Mouse (Mus musculus) heart, embryonic 15.5 days (tissue): ENCODE measurements around the gene Arfgap3. TPM values are rescaled to one million over a fixed set of nuclear protein-coding genes. Genes with fewer than 3 reads are reported as not detected.
A peak's percentile ranks its signal among the peaks of the same experiment; 100 is the strongest.
"Not testable (repeated sequence)": the region's sequence is repeated elsewhere in the genome, so short reads cannot be mapped to it uniquely, and the experiment has no call there.

ENCODE experiments used
- ATAC-seq: fragments of 200-750 bp; cut with Nextera tagmentation; replicated peaks from 2 replicates; pipeline ENCODE4 v1.8.0; 2017; ENCODE audit warnings: low read depth, moderate TSS enrichment; ENCODE audit not compliant: insufficient number of reproducible peaks, insufficient read depth, low FRiP score
- H3K27ac ChIP-seq: fragments of 300-500 bp; sonication (generic); 2 replicates; pipeline ENCODE4 v1.5.1; 2015; ENCODE audit warnings: mild to moderate bottlenecking, inconsistent platforms
- H3K27me3 ChIP-seq: fragments of 300-500 bp; sonication (generic); 2 replicates; pipeline ENCODE4 v1.6.1; 2015; ENCODE audit warnings: inconsistent platforms
- H3K36me3 ChIP-seq: fragments of 300-500 bp; sonication (generic); 2 replicates; pipeline ENCODE4 v1.6.1; 2015; ENCODE audit warnings: mild to moderate bottlenecking, inconsistent platforms
- H3K4me1 ChIP-seq: fragments of 300-500 bp; sonication (generic); replicated peaks from 2 replicates; pipeline ENCODE4 v1.6.1; 2015; ENCODE audit warnings: inconsistent platforms
- H3K4me2 ChIP-seq: fragments of 300-500 bp; sonication (generic); 2 replicates; pipeline ENCODE4 v1.6.1; 2015; ENCODE audit warnings: inconsistent platforms, mild to moderate bottlenecking, moderate library complexity
- H3K4me3 ChIP-seq: fragments of 300-500 bp; sonication (generic); 2 replicates; pipeline ENCODE4 v1.5.1; 2015; ENCODE audit warnings: mild to moderate bottlenecking, inconsistent platforms
- H3K9ac ChIP-seq: fragments of 300-500 bp; sonication (generic); 2 replicates; pipeline ENCODE4 v1.6.1; 2015; ENCODE audit warnings: mild to moderate bottlenecking, inconsistent platforms
- H3K9me3 ChIP-seq: fragments of 300-500 bp; sonication (generic); replicated peaks from 2 replicates; pipeline ENCODE4 v1.6.1; 2016; ENCODE audit warnings: inconsistent platforms
- WGBS: fragments of 180-500 bp; shearing (Covaris S2); methylation state at CpG from one replicate; pipeline ENCODE4 v1.1.7; 2015; ENCODE audit warnings: mixed read lengths; 5-methylcytosine and 5-hydroxymethylcytosine counted together
- polyA plus RNA-seq: library from polyadenylated mRNA; unstranded; fragments of >200 nt; fragmentation: Nextera tagmentation; extraction: Ambion mirVana; gene quantifications from 2 replicates; pipeline ENCODE4 v1.2.1, GENCODE M21; 2015

Arfgap3 gene
- polyA plus RNA-seq, result 37.7 and 40.1 TPM in 2 replicates

DNA sequence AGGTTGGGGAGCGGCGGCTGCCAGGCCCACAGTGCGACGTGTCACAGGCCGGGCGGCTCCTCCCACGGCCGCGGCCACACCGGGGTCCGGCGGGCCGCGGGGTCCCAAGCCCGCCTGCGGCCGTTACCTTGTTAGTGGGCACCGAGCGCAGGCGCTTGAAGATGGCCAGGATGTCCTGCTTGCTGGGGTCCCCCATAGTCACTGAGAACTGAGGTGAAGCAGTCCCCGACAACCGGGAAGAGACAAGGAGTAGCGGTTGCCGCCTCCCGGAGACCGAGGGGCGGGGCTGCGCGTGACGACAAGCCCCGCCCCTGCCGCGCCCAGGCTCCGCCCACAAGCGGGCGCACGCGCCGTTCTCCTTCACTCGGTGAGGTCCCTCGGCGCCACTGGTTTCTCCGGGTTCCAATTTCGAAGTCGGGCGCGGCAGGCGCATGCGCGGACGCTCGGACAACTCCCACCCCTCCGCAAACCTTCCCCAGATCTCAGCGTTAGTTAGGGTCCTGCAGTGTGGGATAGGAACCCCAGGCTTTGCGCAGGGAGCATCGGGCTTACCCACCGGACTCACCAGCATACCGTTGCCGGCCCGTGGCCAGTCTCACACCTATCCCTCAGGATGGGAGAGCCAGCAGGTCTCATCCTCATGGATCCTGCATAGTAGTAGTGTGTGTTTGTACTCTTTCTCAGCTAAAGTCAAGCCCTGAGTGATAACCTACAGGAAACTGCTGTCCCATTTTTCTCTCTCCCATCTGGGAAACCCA lies at the start of gene Arfgap3:
TSS of gene Arfgap3 (minus strand) at position 294 of the 758 bp plus-strand sequence.
- H3K4me3 ChIP-seq, result peak within 1 kb of the TSS; percentile 74
- peaks cover 20% of the 10 kb centered on the region for H3K4me1 ChIP-seq
- ATAC-seq, result peak; percentile 92
- peak within 1 kb of the TSS; percentile 53 for H3K27ac ChIP-seq
- H3K4me2 ChIP-seq, result peak within 1 kb of the TSS; percentile 83
- H3K9me3 ChIP-seq, result no peaks in the 10 kb centered on the region
- no peaks in the 10 kb centered on the region for H3K36me3 ChIP-seq
- H3K9ac ChIP-seq, result peak within 1 kb of the TSS; percentile 82
- H3K27me3 ChIP-seq, result no peaks in the 10 kb centered on the region
- under 1% methylated on average over 60 of the region's 60 CpGs for WGBS

DNA sequence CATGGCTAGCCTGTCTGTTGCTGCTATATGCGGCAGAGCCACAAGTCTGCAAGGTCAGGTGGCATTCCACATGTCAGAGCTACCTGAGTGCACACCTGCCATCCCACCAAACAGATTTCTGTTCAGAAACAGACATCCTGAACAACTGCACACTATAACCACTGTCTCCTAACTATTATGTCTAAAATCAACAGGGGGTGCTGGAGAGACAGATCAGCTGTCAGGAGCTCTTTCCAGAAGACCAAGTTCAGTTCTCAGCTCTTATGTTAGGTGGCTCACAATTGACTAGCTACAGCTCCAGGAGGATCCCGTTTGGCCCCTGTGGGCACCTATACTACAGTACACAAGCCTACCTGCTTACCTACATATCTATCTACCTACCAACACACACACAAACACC lies 42.7 kb upstream of the Arfgap3 start:
- Histone ChIP-seq H3K27me3 (no peaks in the 10 kb centered on the region), H3K9ac (no peak overlapping the region), H3K4me2 (no peak overlapping the region), H3K4me3 (no peak overlapping the region), H3K4me1 (peaks cover 4% of the 10 kb centered on the region; the same call in 1 of the 2 replicates), H3K27ac (no peak overlapping the region), H3K36me3 (peaks cover 30% of the 10 kb centered on the region), H3K9me3 (no peaks in the 10 kb centered on the region)
- 80% methylated on average over 2 of the region's 2 CpGs for WGBS
- no peak for ATAC-seq

DNA sequence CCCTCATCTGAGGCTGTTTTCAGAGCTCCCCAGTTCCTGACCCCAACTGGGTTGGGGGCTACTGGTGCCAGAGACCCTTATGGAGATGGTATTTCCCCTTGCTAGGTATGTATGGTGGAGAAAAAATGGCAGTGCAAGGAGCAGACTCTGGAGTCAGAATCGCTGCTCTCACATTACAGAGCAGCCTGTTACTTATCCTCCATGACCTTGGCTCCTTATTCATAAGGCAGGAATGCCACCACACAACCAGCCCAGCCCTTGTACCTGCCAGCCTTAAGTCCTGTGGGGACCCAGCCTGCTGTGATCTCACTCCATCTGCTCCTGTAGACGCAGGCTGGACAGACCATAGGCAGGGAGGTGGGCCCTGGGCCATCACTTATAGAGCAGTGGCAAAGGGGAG lies 37.9 kb upstream of the Arfgap3 start:
- 65% methylated on average over 2 of the region's 2 CpGs for WGBS
- no peak overlapping the region for H3K27ac ChIP-seq

DNA sequence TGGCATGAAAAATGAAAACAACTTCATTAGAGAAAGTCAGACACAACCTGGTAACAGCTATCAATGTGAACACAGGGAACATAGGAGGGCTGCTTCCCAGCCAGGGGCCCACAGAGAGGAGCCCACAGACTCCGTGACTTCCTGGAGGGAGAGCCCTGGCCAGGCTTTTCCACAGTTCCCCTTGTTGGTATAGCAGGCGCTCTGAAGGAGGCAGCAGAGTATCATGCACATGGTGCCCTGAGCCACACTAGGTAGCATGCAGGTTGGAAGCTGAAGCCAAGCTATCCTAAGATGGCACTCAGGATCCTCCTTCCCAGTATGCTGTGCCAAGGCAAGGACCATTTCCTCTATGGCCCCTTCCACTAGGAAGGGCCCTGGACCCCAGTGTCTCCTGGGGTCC lies 33.6 kb upstream of the Arfgap3 start:
- no peak overlapping the region for H3K4me3 ChIP-seq

More for the DNA sequence above, 37.9 kb upstream of the Arfgap3 start:
- no peak for ATAC-seq
- H3K9ac ChIP-seq, result no peak overlapping the region
- H3K27me3 ChIP-seq, result no peaks in the 10 kb centered on the region
- peaks cover 8% of the 10 kb centered on the region for H3K4me1 ChIP-seq
- no peak overlapping the region for H3K4me3 ChIP-seq
- H3K9me3 ChIP-seq, result no peaks in the 10 kb centered on the region
- no peak overlapping the region for H3K4me2 ChIP-seq
- H3K36me3 ChIP-seq, result peaks cover 65% of the 10 kb centered on the region

DNA sequence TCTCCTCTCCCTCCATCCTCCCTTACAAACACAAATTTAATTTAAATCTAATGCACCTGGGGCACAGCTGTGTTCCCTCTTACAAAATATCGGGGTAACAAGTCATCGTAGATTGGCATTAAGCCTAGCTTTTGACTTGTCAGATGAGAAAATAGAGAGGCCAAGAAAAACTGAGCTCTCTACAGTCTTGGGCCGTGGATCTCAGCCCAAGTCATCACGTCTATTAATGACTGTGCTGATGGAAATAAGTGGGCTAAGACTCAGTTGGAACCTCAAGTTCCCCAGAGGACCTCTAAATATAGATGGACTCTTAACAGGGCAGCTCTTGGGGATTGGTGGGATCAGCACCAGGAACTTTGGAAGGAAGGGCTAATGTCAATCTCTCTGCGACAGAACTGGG lies 33.1 kb upstream of the Arfgap3 start:
- H3K27ac ChIP-seq, result peak overlapping the region; percentile 61; the same call in 1 of the 2 replicates
- peaks cover 65% of the 10 kb centered on the region for H3K36me3 ChIP-seq
- no peak overlapping the region for H3K4me2 ChIP-seq
- no peak overlapping the region for H3K9ac ChIP-seq
- peak; percentile 47; the same call in 1 of the 2 replicates for ATAC-seq
- no peak overlapping the region for H3K4me3 ChIP-seq
- H3K4me1 ChIP-seq, result peaks cover 8% of the 10 kb centered on the region
- H3K9me3 ChIP-seq, result no peaks in the 10 kb centered on the region
- H3K27me3 ChIP-seq, result no peaks in the 10 kb centered on the region
- whole genome bisulfite sequencing, result 65% methylated on average over 5 of the region's 5 CpGs

More for the DNA sequence above, 33.6 kb upstream of the Arfgap3 start:
- H3K9ac ChIP-seq, result no peak overlapping the region
- peaks cover 8% of the 10 kb centered on the region for H3K4me1 ChIP-seq
- 64% methylated on average over 2 of the region's 2 CpGs for WGBS
- peak overlapping the region; percentile 61 for H3K27ac ChIP-seq
- no peaks in the 10 kb centered on the region for H3K27me3 ChIP-seq
- no peak overlapping the region for H3K4me2 ChIP-seq
- peaks cover 64% of the 10 kb centered on the region for H3K36me3 ChIP-seq
- H3K9me3 ChIP-seq, result no peaks in the 10 kb centered on the region
- ATAC-seq, result peak; percentile 37; the same call in 1 of the 2 replicates

DNA sequence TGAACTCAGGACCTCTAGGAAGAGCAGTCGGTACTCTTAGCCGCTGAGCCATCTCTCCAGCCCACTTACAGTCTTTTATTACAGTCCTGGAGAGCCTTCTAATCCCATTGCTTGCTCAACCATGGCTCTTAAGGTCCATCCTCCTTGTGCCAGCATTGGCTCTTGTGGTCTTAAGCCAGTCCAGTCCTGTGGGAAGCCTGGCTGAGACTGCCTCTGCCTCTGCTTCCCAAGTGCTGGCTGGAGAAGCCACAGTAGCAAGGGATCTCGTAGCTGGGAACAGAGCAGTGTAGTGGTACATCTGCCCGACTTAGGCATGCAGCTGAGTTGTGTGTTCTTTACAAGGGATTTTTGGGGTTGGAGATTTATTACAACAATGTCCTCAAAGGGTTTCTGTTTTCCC lies 32.4 kb upstream of the Arfgap3 start:
- peaks cover 68% of the 10 kb centered on the region for H3K36me3 ChIP-seq
- ATAC-seq, result no peak
- peaks cover 8% of the 10 kb centered on the region for H3K4me1 ChIP-seq
- H3K9me3 ChIP-seq, result no peaks in the 10 kb centered on the region
- no peak overlapping the region for H3K9ac ChIP-seq
- H3K27me3 ChIP-seq, result no peaks in the 10 kb centered on the region
- H3K4me2 ChIP-seq, result no peak overlapping the region
- H3K4me3 ChIP-seq, result no peak overlapping the region
- no peak overlapping the region for H3K27ac ChIP-seq
- WGBS, result 86% methylated on average over 4 of the region's 4 CpGs

DNA sequence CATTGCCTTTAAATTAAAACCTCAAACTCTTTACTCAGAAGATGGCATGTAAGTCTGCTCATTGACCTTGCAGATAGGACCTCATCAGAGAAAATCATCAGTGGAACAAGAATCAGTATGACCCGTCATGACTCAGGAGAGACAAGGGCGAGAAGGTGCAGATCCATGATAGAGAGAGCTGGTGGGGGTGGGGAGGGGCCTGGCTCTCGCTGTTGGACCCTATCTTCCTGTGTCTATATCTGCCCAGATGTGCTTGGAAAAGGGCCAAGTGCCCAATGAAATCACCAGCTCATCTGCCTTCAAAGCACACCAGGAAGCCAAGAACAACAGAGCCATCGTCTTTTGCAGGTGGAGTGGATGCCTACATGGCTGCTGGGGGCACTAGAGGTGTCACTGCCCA lies 27.1 kb upstream of the Arfgap3 start:
- 44% methylated on average over 4 of the region's 4 CpGs for WGBS
- no peak overlapping the region for H3K4me2 ChIP-seq
- H3K9ac ChIP-seq, result no peak overlapping the region
- H3K27ac ChIP-seq, result no peak overlapping the region
- no peak for ATAC-seq
- no peaks in the 10 kb centered on the region for H3K9me3 ChIP-seq
- H3K36me3 ChIP-seq, result peaks cover 26% of the 10 kb centered on the region
- no peak overlapping the region for H3K4me3 ChIP-seq
- no peaks in the 10 kb centered on the region for H3K27me3 ChIP-seq
- H3K4me1 ChIP-seq, result peaks cover 4% of the 10 kb centered on the region; the same call in 1 of the 2 replicates

DNA sequence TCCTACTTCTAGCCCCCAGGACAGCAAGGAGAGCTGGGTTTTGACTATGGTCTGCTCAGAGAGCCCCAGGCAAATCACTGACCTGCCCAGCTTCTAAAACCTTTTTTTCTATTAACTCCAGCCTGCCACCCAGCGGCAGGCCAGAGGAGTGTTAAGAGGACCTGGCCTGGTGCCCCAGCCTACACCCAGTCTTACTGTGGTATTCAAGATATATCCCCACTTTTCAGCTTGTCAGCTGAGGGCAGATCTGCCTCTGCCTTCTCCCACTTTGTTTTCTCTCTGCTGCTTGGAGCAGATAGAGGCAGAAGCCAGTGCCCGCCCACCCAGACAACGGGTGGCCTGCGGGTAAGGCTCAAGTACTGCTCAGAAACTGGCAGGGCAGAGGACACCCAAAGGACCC lies 25.1 kb upstream of the Arfgap3 start:
- Histone ChIP-seq H3K9ac (no peak overlapping the region), H3K9me3 (no peaks in the 10 kb centered on the region), H3K4me1 (peaks cover 4% of the 10 kb centered on the region; the same call in 1 of the 2 replicates), H3K4me2 (no peak overlapping the region), H3K4me3 (no peak overlapping the region), H3K36me3 (peaks cover 21% of the 10 kb centered on the region), H3K27ac (no peak overlapping the region; the same call in 1 of the 2 replicates), H3K27me3 (no peaks in the 10 kb centered on the region)
- 51% methylated on average over 4 of the region's 4 CpGs for WGBS
- 0 out of 2 replicates have a peak, but pooled peaks have one; percentile 28 for ATAC-seq

DNA sequence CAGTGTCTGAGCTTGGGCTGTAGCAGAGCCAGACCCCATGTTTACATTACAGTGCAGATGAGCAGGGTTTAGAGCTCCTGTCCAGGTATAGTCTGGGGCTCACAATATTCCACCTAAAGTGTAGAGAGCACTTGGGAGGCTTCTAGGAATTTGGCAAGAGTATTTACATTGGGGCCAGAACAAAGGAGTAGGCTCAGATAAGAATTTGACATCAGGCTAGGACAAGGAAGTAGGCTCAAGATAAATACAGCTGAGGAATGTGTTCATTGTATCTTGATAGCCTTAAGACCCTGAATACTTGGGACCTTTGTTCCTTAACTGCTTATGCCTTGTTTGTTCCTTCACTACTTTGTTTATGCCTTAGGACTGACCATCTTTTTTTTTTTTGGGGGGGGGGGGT lies 24.0 kb upstream of the Arfgap3 start:
- H3K9ac ChIP-seq, result no peak overlapping the region
- no peaks in the 10 kb centered on the region for H3K27me3 ChIP-seq
- peaks cover 14% of the 10 kb centered on the region for H3K36me3 ChIP-seq
- H3K9me3 ChIP-seq, result no peaks in the 10 kb centered on the region
- peaks cover 4% of the 10 kb centered on the region; the same call in 1 of the 2 replicates for H3K4me1 ChIP-seq
- ATAC-seq, result no peak
- no peak overlapping the region for H3K27ac ChIP-seq
- no peak overlapping the region for H3K4me3 ChIP-seq
- H3K4me2 ChIP-seq, result no peak overlapping the region

DNA sequence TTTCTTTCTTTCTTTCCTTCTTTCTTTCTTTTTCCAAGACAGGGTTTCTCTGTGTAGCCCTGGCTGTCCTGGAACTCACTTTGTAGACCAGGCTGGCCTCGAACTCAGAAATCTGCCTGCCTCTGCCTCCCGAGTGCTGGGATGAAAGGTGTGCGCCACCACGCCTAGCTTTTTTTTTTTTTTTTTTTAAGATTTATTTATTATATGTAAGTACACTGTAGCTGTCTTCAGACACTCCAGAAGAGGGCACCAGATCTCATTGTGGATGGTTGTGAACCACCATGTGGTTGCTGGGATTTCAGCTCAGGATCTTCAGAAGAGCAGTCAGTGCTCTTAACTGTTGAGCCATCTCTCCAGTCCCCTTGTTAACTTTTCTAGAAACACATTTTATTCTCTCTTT lies 18.7 kb upstream of the Arfgap3 start:
- H3K27ac ChIP-seq, H3K9ac ChIP-seq, H3K4me3 ChIP-seq, H3K9me3 ChIP-seq, H3K27me3 ChIP-seq, H3K36me3 ChIP-seq, H3K4me2 ChIP-seq, ATAC-seq: not testable (repeated sequence)
- 91% methylated on average over 4 of the region's 4 CpGs for whole genome bisulfite sequencing
- H3K4me1 ChIP-seq, result peaks cover 13% of the 10 kb centered on the region

DNA sequence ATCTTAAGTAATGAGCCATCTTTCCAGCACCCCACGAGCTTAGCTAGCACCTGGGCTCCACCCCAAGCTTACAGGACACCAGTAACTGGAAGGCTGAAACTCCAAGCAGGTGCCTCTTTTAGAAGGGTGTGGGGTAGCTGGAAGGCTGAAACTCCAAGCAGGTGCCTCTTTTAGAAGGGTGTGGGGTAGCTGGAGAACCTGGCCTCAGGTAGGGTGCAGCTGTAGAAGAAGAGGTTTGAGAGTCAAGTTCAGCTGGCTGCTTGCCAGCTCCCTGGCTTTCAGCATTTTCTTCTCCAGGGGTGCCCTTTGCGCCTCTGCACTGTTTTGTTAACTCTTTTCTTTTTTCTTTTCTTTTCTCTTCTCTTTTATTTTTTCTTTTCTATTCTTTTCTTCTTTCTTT lies 18.2 kb upstream of the Arfgap3 start:
- H3K9ac ChIP-seq, result no peak overlapping the region
- no peak overlapping the region for H3K27ac ChIP-seq
- peaks cover 13% of the 10 kb centered on the region for H3K4me1 ChIP-seq
- H3K9me3 ChIP-seq, result no peaks in the 10 kb centered on the region
- no peak overlapping the region for H3K4me3 ChIP-seq
- 78% methylated on average over 2 of the region's 2 CpGs for WGBS
- no peaks in the 10 kb centered on the region for H3K27me3 ChIP-seq
- no peak for ATAC-seq
- no peak overlapping the region for H3K4me2 ChIP-seq
- H3K36me3 ChIP-seq, result no peaks in the 10 kb centered on the region
